Mouse (Mus musculus): Measurements from ENCODE around the gene Zfp46.
A peak's percentile ranks its signal among the peaks of the same experiment; 100 is the strongest.

Gene Zfp46

DNA sequence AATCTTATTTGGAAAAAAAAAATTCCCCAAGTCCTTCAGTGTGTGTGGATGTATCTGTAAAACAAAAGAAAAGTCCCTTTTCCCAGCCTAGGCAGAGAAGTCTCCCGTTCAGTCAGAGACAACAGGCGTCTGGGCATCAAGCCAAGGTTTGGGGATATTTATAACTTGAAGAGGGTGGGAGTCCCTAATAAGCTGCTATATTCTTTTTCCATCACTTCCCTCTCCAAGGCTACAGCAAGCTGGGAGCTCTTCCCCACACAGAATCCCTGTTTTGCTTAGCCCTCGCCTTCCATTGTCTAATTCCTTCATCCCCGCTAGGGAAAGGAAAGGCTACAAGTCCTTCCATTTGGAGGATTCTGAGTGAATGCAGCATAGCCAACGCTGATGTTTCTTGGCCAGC, at the start of gene Zfp46:
TSS of gene Zfp46 (plus strand) at position 229 of the 400 bp plus-strand sequence.
- DNase-seq (ENCODE audit: low spot score) = peak; percentile 89

- DNase-seq (ENCODE audit: low spot score) = no peak
These were observed 45.8 kb upstream of the Zfp46 start for GRCm38 (mm10) chr4:136238669-136239068.

DNA sequence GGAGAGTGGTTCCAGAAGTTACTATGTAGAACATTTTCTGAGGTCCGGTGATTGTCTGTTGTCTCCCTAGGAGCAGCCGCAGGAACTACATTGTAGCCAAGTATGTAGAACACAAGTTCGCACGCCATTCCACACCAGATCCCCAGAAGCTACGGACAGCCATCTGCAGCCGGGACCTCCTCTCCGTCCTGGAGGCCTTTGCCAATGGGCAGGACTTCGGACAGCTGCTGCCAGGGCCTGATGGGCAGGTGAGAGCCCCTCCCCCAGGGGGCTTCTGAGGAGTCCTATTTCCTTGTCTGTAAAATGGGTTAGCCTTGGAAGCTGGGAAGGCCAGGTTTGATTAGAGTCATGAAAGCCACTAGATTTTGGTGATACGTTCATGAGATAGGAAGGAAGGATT, 45.4 kb upstream of the Zfp46 start:
- no peak for DNase-seq (ENCODE audit: low spot score)

GRCm38 (mm10) chr4:136239622-136240021, 44.9 kb upstream of the Zfp46 start:
- peak; percentile 91 for DNase-seq (ENCODE audit: low spot score)

DNA sequence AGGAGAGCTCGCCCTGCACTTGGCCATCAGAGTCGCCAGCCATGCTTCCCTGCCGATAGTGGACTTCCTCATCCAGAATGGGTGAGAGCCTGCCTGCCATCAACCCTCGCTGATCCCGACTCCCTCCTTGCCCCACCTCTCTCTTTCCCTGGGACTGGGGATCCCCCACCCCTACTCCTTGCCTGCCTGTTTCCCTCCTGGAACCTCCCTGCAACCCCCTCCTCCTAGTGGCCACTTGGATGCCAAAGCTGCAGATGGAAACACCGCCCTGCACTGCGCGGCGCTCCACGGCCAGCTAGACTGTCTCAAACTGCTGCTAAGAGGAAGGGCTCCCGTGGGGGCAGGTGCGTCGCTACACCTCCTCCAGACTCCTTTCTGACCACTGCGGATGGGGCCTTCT, 44.4 kb upstream of the Zfp46 start:
- no peak for DNase-seq (ENCODE audit: low spot score)

GRCm38 (mm10) chr4:136240955-136241354, 43.5 kb upstream of the Zfp46 start:
- DNase-seq (ENCODE audit: low spot score) = no peak

DNA sequence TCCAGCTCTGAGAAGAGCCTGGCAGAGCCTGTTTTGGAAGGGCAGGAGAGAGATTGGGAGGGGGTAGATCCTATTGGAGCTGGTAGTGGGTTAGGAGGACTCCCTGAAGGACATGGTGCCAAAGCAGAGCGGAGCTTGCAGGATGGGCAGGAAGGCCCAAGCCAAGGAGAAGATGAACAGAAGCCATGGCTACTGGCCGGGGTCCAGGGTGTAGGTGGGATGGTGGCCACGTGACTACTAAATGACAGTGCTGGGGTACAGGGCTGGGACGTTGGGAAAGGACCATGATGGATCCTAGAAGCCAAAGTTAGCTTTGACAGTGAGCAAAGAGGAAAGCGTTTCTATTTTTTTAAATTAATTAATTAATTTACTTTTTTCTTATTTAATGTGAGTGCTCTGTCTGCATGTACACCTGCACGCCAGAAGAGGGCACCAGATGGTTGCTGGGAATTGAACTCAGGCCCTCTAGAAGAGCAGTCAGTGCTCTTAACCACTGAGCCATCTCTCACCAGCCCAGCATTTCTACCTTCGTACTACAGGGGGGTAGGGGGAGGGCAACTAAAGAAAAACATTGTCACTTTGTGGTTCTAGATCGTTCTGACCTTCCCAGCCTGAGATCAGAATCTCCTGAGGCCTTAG, 42.3 kb upstream of the Zfp46 start:
- DNase-seq (ENCODE audit: low spot score) = no peak

DNA sequence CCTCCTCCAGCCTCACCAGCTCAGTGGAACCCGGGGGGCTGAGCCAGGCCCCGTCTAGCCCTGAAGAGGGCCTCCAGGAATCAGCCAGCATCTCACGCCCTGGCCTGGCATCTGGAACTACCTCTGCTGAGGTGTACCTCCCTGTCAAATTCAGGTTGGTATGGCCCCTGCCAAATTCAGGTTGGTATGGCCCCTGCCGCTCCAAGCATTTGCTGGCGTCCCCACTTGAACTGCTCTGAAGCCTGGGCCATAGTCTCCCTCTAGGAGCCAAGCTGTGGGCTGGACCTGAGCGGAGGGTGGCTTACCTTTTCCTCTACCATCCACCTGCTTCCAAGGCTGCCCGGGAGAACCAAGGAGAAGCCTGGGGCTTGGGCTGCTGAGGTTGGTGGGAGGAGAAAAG, 41.8 kb upstream of the Zfp46 start:
- DNase-seq (ENCODE audit: low spot score) = no peak

DNA sequence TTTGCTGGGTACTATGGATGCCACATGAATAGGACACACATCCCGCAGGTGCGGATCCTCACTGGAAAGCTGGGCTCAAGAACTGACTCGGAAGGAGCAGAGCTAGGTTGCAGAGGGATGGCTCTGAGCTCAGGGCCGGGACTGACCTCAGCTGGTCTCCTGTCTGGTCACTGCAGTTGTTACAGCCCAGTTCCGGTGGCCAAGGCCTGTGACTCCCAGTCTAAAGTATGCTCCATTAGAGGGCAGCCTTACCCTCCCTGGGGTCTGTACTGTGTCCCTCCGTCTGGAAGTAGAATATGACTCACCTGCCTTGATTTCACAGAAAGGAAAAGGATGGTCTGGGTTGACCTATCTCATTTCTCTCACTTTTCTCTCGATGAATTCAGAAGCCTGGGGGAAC, 40.3 kb upstream of the Zfp46 start:
- no peak for DNase-seq (ENCODE audit: low spot score)

GRCm38 (mm10) chr4:136245681-136246080, 38.8 kb upstream of the Zfp46 start:
- DNase-seq (ENCODE audit: low spot score) = no peak

DNA sequence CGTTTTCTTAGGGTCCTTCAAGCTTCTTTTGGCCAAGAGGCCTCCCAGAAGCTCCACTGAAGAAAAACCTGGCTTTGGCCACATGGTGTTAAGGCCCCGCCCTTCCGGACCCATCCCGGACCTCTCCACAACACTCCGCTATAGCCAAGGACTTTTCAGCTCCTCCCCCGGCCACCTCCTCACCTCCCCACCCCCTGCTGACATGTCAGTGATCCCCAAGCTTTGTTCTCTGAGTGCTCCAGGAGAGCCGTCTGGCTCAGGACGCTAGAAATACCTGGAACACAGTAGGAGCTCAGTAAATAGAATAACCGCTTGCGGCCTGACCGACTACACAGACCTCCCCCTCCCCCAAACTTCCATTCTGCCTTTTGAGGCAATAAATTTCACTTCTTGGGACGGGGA, 37.9 kb upstream of the Zfp46 start:
- DNase-seq (ENCODE audit: low spot score) = no peak

DNA sequence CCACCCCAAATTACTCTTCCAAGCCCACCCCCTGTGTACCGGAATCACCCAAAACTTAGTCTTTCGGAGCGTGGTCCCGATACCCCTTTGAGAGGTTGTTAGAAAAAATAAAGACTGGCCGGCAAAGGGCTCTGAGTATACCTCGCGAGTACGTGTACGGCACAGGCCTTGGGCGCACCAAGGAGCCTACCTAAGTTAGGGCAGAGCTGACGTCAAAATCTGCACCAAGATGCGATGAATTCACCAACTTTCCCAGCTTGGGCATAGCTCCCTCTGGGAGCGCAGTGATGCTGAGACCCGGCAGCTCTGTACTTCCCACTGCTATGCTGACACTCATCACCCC, 37.1 kb upstream of the Zfp46 start:
- no peak for DNase-seq (ENCODE audit: low spot score)

- DNase-seq (ENCODE audit: low spot score) = no peak
These were observed 36.6 kb upstream of the Zfp46 start, which contains the start of gene Tcea3 for GRCm38 (mm10) chr4:136247729-136248463. Gene Tcea3, plus strand, starts transcription at chr4:136247729.

GRCm38 (mm10) chr4:136248464-136249331, 35.8 kb upstream of the Zfp46 start:
- DNase-seq (ENCODE audit: low spot score) = no peak

GRCm38 (mm10) chr4:136249332-136249647, 35.2 kb upstream of the Zfp46 start:
- DNase-seq (ENCODE audit: low spot score) = no peak

DNA sequence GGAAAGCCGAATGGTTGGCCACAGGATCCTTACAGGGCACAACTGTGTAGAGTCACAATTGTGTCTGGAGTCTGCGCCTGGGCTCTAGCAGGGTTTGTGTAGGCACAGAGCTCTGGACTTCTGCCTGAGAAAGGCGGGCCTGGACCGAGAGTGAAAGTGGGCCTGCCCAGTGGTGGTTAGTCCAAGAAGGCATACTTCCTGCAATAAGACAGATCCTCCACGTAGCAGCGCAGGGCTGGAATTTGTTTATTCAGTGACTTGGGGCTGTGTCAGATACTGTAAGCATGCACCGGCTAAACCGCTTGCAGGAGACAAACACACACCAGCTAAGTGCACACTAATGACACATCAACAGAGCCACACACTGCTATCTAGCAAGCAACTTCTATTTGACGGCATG, 34.7 kb upstream of the Zfp46 start:
- no peak for DNase-seq (ENCODE audit: low spot score)

- DNase-seq (ENCODE audit: low spot score) = no peak
These were observed 28.6 kb upstream of the Zfp46 start for GRCm38 (mm10) chr4:136255919-136256318.

DNA sequence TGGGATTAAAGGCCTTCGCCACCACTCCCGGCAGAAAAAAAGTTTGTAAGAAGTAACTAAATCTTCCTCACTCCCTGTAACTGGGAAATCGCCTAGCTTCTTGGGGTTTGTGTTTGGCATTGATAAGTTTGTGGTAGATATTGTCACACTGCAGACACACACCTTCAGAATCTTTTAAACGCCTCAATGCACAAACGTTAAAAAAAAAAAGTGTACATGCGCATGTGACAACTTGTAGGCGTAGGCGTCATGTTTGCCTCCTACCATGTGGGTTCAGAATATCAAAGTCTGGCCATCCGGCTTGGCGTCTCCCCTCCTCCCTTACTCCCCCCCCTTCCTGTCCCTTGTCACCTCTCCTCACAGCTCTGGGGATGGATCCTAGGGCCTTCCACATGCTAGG, 27.8 kb upstream of the Zfp46 start:
- DNase-seq (ENCODE audit: low spot score) = no peak

DNA sequence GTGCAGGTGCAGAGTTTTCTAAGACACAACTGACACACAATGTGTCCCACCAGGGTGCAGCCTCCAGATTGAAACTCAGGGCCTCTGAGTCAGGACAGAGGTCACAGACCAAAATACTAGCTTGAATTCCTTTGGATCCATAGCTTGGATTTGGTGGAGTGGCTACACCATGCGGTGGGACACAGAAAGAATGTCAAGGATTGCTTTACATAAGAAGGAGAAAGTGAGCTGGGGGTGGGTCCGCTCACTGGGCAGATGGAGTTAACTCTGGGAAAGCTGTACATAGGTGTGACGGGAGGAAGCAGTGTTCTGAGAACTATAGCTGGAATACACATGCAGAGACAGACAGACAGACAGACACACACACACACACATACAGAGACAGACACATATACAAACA, 24.6 kb upstream of the Zfp46 start:
- DNase-seq (ENCODE audit: low spot score) = no peak

GRCm38 (mm10) chr4:136260491-136261180, 23.8 kb upstream of the Zfp46 start:
- peak; percentile 79 for DNase-seq (ENCODE audit: low spot score)

DNA sequence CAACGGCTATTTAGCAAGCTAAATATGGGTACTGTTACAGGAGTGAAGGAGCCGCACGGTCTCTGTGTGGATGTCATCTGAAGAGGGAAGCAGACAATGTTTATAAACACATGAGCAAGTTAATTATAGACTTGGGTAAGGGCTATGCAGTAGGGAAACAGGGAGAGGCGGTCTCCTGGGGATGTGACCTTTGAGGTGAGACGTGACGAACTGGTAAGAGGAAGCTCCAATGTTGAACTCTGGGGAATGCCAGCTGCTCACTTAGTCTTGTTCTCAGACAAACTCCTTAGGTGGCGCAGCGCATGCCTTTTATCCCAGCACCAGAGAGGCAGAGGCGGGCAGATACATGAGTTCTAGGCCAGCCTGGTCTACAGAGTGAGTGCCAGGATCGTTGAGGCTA, 22.6 kb upstream of the Zfp46 start:
- no peak for DNase-seq (ENCODE audit: low spot score)

- no peak for DNase-seq (ENCODE audit: low spot score)
These were observed 20.9 kb upstream of the Zfp46 start for GRCm38 (mm10) chr4:136263555-136263954.
